Mouse (Mus musculus): ENCODE results near the gene Sel1l3. TPM values are rescaled to one million over a fixed set of nuclear protein-coding genes. Genes with fewer than 3 reads are reported as not detected.

Gene Sel1l3
- total and polyA plus RNA-seq, 3 experiments: 0.01 TPM; not detected in 2

GRCm38 (mm10) chr5:53091331-53091730 is 122.4 kb downstream of the Sel1l3 start:
- no peaks in the 10 kb centered on the region for H3K9me3 ChIP-seq (replicated peaks; ENCODE audit: insufficient read depth, low read length)
- no peak for DNase-seq (ENCODE audit: low read depth, low spot score)
- no peak for TF ChIP-seq ZKSCAN1 (IDR thresholded peaks at IDR 0.05; ENCODE audit: low read depth, low read length)
- no peak for TF ChIP-seq GATA1 (IDR thresholded peaks at IDR 0.05; ENCODE audit: low read depth, low read length)
- TF ChIP-seq KAT2A (conservative IDR thresholded peaks at IDR 0.05; ENCODE audit: low read depth, low read length): no peak
- no peak for TF ChIP-seq POLR2A (IDR thresholded peaks at IDR 0.05; ENCODE audit: control insufficient read depth in 1 of 2, insufficient read depth in 1 of 2, low read depth in 1 of 2, low read length in 2 of 2, poor library complexity in 1 of 2)
- no peak for TF ChIP-seq ZC3H11A (IDR thresholded peaks at IDR 0.05; ENCODE audit: low read depth, low read length)
- TF ChIP-seq TCF12 (IDR thresholded peaks at IDR 0.05; ENCODE audit: low read depth, low read length): no peak
- TF ChIP-seq USF2 (IDR thresholded peaks at IDR 0.05; ENCODE audit: borderline replicate concordance in 1 of 2, insufficient read depth in 1 of 2, low read depth in 1 of 2, low read length in 2 of 2): no peak
- no peak for TF ChIP-seq NRF1 (IDR thresholded peaks at IDR 0.05; ENCODE audit: insufficient read depth, low read depth, low read length, poor library complexity, severe bottlenecking)
- TF ChIP-seq UBTF (IDR thresholded peaks at IDR 0.05; ENCODE audit: borderline replicate concordance, insufficient read depth, low read depth, low read length): no peak
- no peak for TF ChIP-seq RCOR1 (IDR thresholded peaks at IDR 0.05; ENCODE audit: low read depth, low read length)
- TF ChIP-seq MYB (IDR thresholded peaks at IDR 0.05; ENCODE audit: low read depth, low read length): no peak
- no peaks in the 10 kb centered on the region; a peak in 1 of 4 replicates for H3K27me3 ChIP-seq (ENCODE audit: control insufficient read depth in 1 of 2, insufficient read depth in 2 of 2, low read length in 2 of 2)
- H3K79me2 ChIP-seq (ENCODE audit: control insufficient read depth, insufficient read depth, low read length, poor library complexity): no peaks in the 10 kb centered on the region
- no peak overlapping the region for H3K27ac ChIP-seq (ENCODE audit: control insufficient read depth, low read depth, low read length)
- no peaks in the 10 kb centered on the region for H3K4me1 ChIP-seq (ENCODE audit: control insufficient read depth in 1 of 2, insufficient read depth in 2 of 2, low read length in 2 of 2)
- H3K4me3 ChIP-seq (ENCODE audit: control insufficient read depth in 1 of 2, insufficient read depth in 1 of 2, low read depth in 2 of 2, low read length in 2 of 2): no peak overlapping the region
- no peaks in the 10 kb centered on the region for H3K36me3 ChIP-seq (ENCODE audit: control insufficient read depth in 1 of 2, insufficient read depth in 2 of 2, low read length in 2 of 2)
- H3K9ac ChIP-seq (ENCODE audit: control insufficient read depth, low read depth, low read length, poor library complexity, severe bottlenecking): no peak overlapping the region

- Histone ChIP-seq H3K36me3 (ENCODE audit: control insufficient read depth in 1 of 2, insufficient read depth in 2 of 2, low read length in 2 of 2) (no peaks in the 10 kb centered on the region), H3K4me3 (ENCODE audit: control insufficient read depth in 1 of 2, insufficient read depth in 1 of 2, low read depth in 2 of 2, low read length in 2 of 2) (no peak overlapping the region), H3K27me3 (ENCODE audit: control insufficient read depth in 1 of 2, insufficient read depth in 2 of 2, low read length in 2 of 2) (no peaks in the 10 kb centered on the region), H3K79me2 (ENCODE audit: control insufficient read depth, insufficient read depth, low read length, poor library complexity) (no peaks in the 10 kb centered on the region), H3K27ac (ENCODE audit: control insufficient read depth, low read depth, low read length) (no peak overlapping the region), H3K9me3 (replicated peaks; ENCODE audit: insufficient read depth, low read length) (no peaks in the 10 kb centered on the region), H3K4me1 (ENCODE audit: control insufficient read depth in 1 of 2, insufficient read depth in 2 of 2, low read length in 2 of 2) (no peaks in the 10 kb centered on the region), H3K9ac (ENCODE audit: control insufficient read depth, low read depth, low read length, poor library complexity, severe bottlenecking) (no peak overlapping the region)
- TF ChIP-seq RCOR1 (IDR thresholded peaks at IDR 0.05; ENCODE audit: low read depth, low read length) (no peak), MXI1 (IDR thresholded peaks at IDR 0.05; ENCODE audit: low read depth, low read length) (no peak), USF2 (IDR thresholded peaks at IDR 0.05; ENCODE audit: borderline replicate concordance in 1 of 2, insufficient read depth in 1 of 2, low read depth in 1 of 2, low read length in 2 of 2) (no peak), ZMIZ1 (IDR thresholded peaks at IDR 0.05; ENCODE audit: low read depth, low read length) (no peak), ZC3H11A (IDR thresholded peaks at IDR 0.05; ENCODE audit: low read depth, low read length) (no peak), GATA1 (IDR thresholded peaks at IDR 0.05; ENCODE audit: low read depth, low read length) (no peak), CTCF (IDR thresholded peaks at IDR 0.05 in 2 of 3, conservative IDR thresholded peaks at IDR 0.05 in 1 of 3; ENCODE audit: control insufficient read depth in 1 of 3, insufficient read depth in 1 of 3, low read depth in 2 of 3, low read length in 3 of 3, poor library complexity in 1 of 3, severe bottlenecking in 1 of 3) (no peak), MAFK (IDR thresholded peaks at IDR 0.05; ENCODE audit: borderline replicate concordance, low read depth, low read length) (no peak), ELF1 (IDR thresholded peaks at IDR 0.05; ENCODE audit: low read depth, low read length) (no peak)
- no peak for DNase-seq (ENCODE audit: low read depth, low spot score)
These were observed 126.3 kb downstream of the Sel1l3 start for GRCm38 (mm10) chr5:53087452-53087851.

Measured in MEL (cell line).